In the genomic region with DNA sequence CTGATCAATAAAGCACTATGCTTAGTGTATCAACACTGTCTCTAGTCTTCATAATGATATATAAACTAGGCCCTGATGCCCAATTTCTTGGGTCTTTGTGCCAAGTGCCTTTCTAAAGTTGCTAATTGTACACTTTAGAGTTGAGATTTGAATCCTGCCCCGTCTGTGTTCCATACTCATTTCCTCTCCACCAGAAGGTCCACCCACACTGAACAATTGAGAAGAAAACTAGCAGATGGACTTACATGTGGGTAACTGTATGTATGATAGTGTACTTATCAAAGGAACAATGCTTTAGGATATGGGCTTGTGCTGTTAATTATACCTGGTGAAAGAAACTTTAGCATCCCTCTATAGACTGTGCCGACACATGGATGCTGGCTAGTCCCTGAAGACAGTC, we compare ENCODE assay signal across 26 mouse cellular contexts.
"Had no signal": no experiment of that assay in that cellular context is flagged by ENCODE, and none has a peak within 500 bp of the region (broad histone marks: within the 10 kb centered on the region; RNA-seq: fewer than 3 reads in every experiment).

No protein-coding gene starts in this region.

- DNase-seq: forebrain, postnatal 0 days; gastrocnemius, postnatal 14 days; gastrocnemius, postnatal 36 days; heart, adult 18-20 months; heart, postnatal 14 days; heart, postnatal 36 days; kidney, adult 11 months; kidney, adult 2 months; kidney, adult 9 months; kidney, postnatal 14 days; kidney, postnatal 36 days; liver; liver, embryonic 13.5 days; liver, postnatal 0 days had no signal

- H3K27ac ChIP-seq: heart, embryonic 13.5 days; heart, embryonic 15.5 days; hindbrain, embryonic 13.5 days; hindbrain, embryonic 15.5 days; hindbrain, postnatal 0 days; intestine, embryonic 15.5 days; kidney, embryonic 15.5 days; kidney, postnatal 0 days; left cerebral cortex, adult 2 months; limb, embryonic 10.5 days; limb, embryonic 12.5 days; liver, embryonic 13.5 days; liver, embryonic 15.5 days had no signal

- H3K4me3 ChIP-seq: heart, embryonic 13.5 days; heart, embryonic 15.5 days; hindbrain, embryonic 13.5 days; hindbrain, embryonic 15.5 days; intestine, embryonic 15.5 days; kidney, embryonic 15.5 days; left cerebral cortex, adult 2 months; limb, embryonic 10.5 days; limb, embryonic 12.5 days; liver, embryonic 13.5 days; liver, embryonic 15.5 days had no signal
